Mouse (Mus musculus) neural tube, embryonic 14.5 days (tissue): ENCODE results near the gene Mpzl2. TPM values are rescaled to one million over a fixed set of nuclear protein-coding genes. Genes with fewer than 3 reads are reported as not detected.

Source experiments
- ATAC-seq: fragments of 200-750 bp; cut with Nextera tagmentation; 2 replicates; pipeline ENCODE4 v1.8.0; 2017; ENCODE audit warnings: low read depth, mild to moderate bottlenecking, moderate TSS enrichment, moderate library complexity
- H3K27ac ChIP-seq: fragments of 300-500 bp; sonication (generic); 2 replicates; pipeline ENCODE4 v1.5.1; 2014; ENCODE audit warnings: low read depth, mild to moderate bottlenecking, control low read depth, low read length, moderate library complexity, mixed read lengths
- H3K27me3 ChIP-seq: fragments of 300-500 bp; sonication (generic); 2 replicates; pipeline ENCODE4 v1.6.1; 2014; ENCODE audit warnings: low read length; ENCODE audit not compliant: control insufficient read depth, insufficient read depth
- H3K36me3 ChIP-seq: fragments of 300-500 bp; sonication (generic); 2 replicates; pipeline ENCODE4 v1.6.1; 2014; ENCODE audit warnings: low read length, mixed read lengths; ENCODE audit not compliant: control insufficient read depth, insufficient read depth
- H3K4me1 ChIP-seq: fragments of 300-500 bp; sonication (generic); 2 replicates; pipeline ENCODE4 v1.6.1; 2014; ENCODE audit warnings: low read length; ENCODE audit not compliant: control insufficient read depth, insufficient read depth
- H3K4me2 ChIP-seq: fragments of 300-500 bp; sonication (generic); 2 replicates; pipeline ENCODE4 v1.6.1; 2014; ENCODE audit warnings: mild to moderate bottlenecking, low read depth, low read length, control low read depth
- H3K4me3 ChIP-seq: fragments of 300-500 bp; sonication (generic); 2 replicates; pipeline ENCODE4 v1.5.1; 2014; ENCODE audit warnings: low read depth, low read length, control low read depth, mixed read lengths
- H3K9ac ChIP-seq: fragments of 300-500 bp; sonication (generic); replicated peaks from 2 replicates; pipeline ENCODE4 v1.6.1; 2014; ENCODE audit warnings: low read depth, mild to moderate bottlenecking, control low read depth, low read length, mixed read lengths
- H3K9me3 ChIP-seq: fragments of 300-500 bp; sonication (generic); 2 replicates; pipeline ENCODE4 v1.6.1; 2016; ENCODE audit warnings: low read length; ENCODE audit not compliant: control insufficient read depth
- WGBS: fragments of 180-500 bp; shearing (Covaris S2); extraction: QIAGEN DNeasy Blood & Tissue Kit; methylation state at CpG from one replicate; pipeline ENCODE4 v1.1.7; 2014; 5-methylcytosine and 5-hydroxymethylcytosine counted together
- polyA plus RNA-seq: library from polyadenylated mRNA; unstranded; fragments of >200 nt; fragmentation: Nextera tagmentation; extraction: Ambion mirVana; gene quantifications from 2 replicates; pipeline ENCODE4 v1.2.1, GENCODE M21; 2014

Gene Mpzl2
- 0.99 TPM in 1 of 2 replicates, not detected in the other for polyA plus RNA-seq

GRCm38 (mm10) chr9:45039499-45039898, at the start of gene Mpzl2:
TSS of gene Mpzl2 (plus strand) at chr9:45039799.
- ATAC-seq: no peak
- peaks cover 27% of the 10 kb centered on the region for H3K27me3 ChIP-seq

GRCm38 (mm10) chr9:44991821-44992220, 47.8 kb upstream of the Mpzl2 start:
- 88% methylated on average over 2 of the region's 2 CpGs for WGBS
- no peak overlapping the region for H3K27ac ChIP-seq
- ATAC-seq: no peak
- no peak overlapping the region for H3K9ac ChIP-seq
- no peaks in the 10 kb centered on the region for H3K4me1 ChIP-seq
- no peaks in the 10 kb centered on the region for H3K27me3 ChIP-seq
- no peak overlapping the region for H3K4me3 ChIP-seq
- H3K36me3 ChIP-seq: no peaks in the 10 kb centered on the region
- H3K4me2 ChIP-seq: no peak overlapping the region
- no peaks in the 10 kb centered on the region for H3K9me3 ChIP-seq

More at GRCm38 (mm10) chr9:45039499-45039898, at the start of gene Mpzl2:
- Histone ChIP-seq H3K27ac (no peak within 1 kb of the TSS), H3K4me2 (no peak within 1 kb of the TSS), H3K9me3 (no peaks in the 10 kb centered on the region), H3K4me1 (no peaks in the 10 kb centered on the region), H3K36me3 (no peaks in the 10 kb centered on the region), H3K4me3 (no peak within 1 kb of the TSS), H3K9ac (no peak within 1 kb of the TSS)
- 71% methylated on average over 5 of the region's 5 CpGs for WGBS

- Histone ChIP-seq H3K27ac (no peak overlapping the region), H3K27me3 (no peaks in the 10 kb centered on the region), H3K4me2 (no peak overlapping the region), H3K4me1 (no peaks in the 10 kb centered on the region), H3K36me3 (no peaks in the 10 kb centered on the region), H3K9ac (no peak overlapping the region), H3K9me3 (no peaks in the 10 kb centered on the region), H3K4me3 (no peak overlapping the region)
- no peak for ATAC-seq
Measured at GRCm38 (mm10) chr9:44992271-44992670, 47.3 kb upstream of the Mpzl2 start.

GRCm38 (mm10) chr9:44993268-44993667, 46.3 kb upstream of the Mpzl2 start:
- Histone ChIP-seq H3K9ac (no peak overlapping the region), H3K4me2 (no peak overlapping the region), H3K27me3 (no peaks in the 10 kb centered on the region), H3K27ac (no peak overlapping the region), H3K4me3 (no peak overlapping the region), H3K9me3 (no peaks in the 10 kb centered on the region), H3K36me3 (no peaks in the 10 kb centered on the region), H3K4me1 (no peaks in the 10 kb centered on the region)
- 91% methylated on average over 2 of the region's 2 CpGs for WGBS
- no peak for ATAC-seq

GRCm38 (mm10) chr9:44994962-44995361, 44.6 kb upstream of the Mpzl2 start:
- Histone ChIP-seq H3K36me3 (no peaks in the 10 kb centered on the region), H3K27me3 (no peaks in the 10 kb centered on the region), H3K4me3 (no peak overlapping the region), H3K9ac (no peak overlapping the region), H3K4me2 (no peak overlapping the region), H3K27ac (no peak overlapping the region), H3K9me3 (no peaks in the 10 kb centered on the region), H3K4me1 (no peaks in the 10 kb centered on the region)
- ATAC-seq: no peak
- WGBS: 86% methylated on average over 4 of the region's 4 CpGs

- Histone ChIP-seq H3K27ac (no peak overlapping the region), H3K9me3 (no peaks in the 10 kb centered on the region), H3K4me2 (no peak overlapping the region), H3K27me3 (no peaks in the 10 kb centered on the region), H3K4me1 (no peaks in the 10 kb centered on the region), H3K9ac (no peak overlapping the region), H3K36me3 (no peaks in the 10 kb centered on the region), H3K4me3 (no peak overlapping the region)
- no peak for ATAC-seq
- WGBS: 95% methylated on average over 7 of the region's 7 CpGs
Measured at GRCm38 (mm10) chr9:44996590-44996989, 43.0 kb upstream of the Mpzl2 start.

- Histone ChIP-seq H3K4me2 (no peak overlapping the region), H3K9ac (no peak overlapping the region), H3K27me3 (no peaks in the 10 kb centered on the region), H3K9me3 (no peaks in the 10 kb centered on the region), H3K4me1 (no peaks in the 10 kb centered on the region), H3K27ac (no peak overlapping the region), H3K36me3 (no peaks in the 10 kb centered on the region), H3K4me3 (no peak overlapping the region)
- 83% methylated on average over 11 of the region's 11 CpGs for WGBS
- ATAC-seq: no peak
Measured at GRCm38 (mm10) chr9:44998138-44998537, 41.5 kb upstream of the Mpzl2 start.

- Histone ChIP-seq H3K9ac (no peak overlapping the region), H3K4me2 (no peak overlapping the region), H3K27ac (no peak overlapping the region), H3K36me3 (no peaks in the 10 kb centered on the region), H3K4me1 (no peaks in the 10 kb centered on the region), H3K9me3 (no peaks in the 10 kb centered on the region), H3K4me3 (no peak overlapping the region), H3K27me3 (no peaks in the 10 kb centered on the region)
- WGBS: 63% methylated on average over 6 of the region's 6 CpGs
- ATAC-seq: no peak
Measured at GRCm38 (mm10) chr9:44999171-44999570, 40.4 kb upstream of the Mpzl2 start.

- 71% methylated on average over 5 of the region's 5 CpGs for WGBS
- H3K9ac ChIP-seq: no peak overlapping the region
- H3K4me2 ChIP-seq: no peak overlapping the region
- no peak overlapping the region for H3K4me3 ChIP-seq
- H3K36me3 ChIP-seq: no peaks in the 10 kb centered on the region
- ATAC-seq: no peak
- H3K27ac ChIP-seq: no peak overlapping the region
- H3K9me3 ChIP-seq: no peaks in the 10 kb centered on the region
- H3K27me3 ChIP-seq: no peaks in the 10 kb centered on the region
- no peaks in the 10 kb centered on the region for H3K4me1 ChIP-seq
Measured at GRCm38 (mm10) chr9:44999776-45000175, 39.8 kb upstream of the Mpzl2 start.

- Histone ChIP-seq H3K4me3 (no peak overlapping the region), H3K4me2 (no peak overlapping the region), H3K4me1 (no peaks in the 10 kb centered on the region), H3K9me3 (no peaks in the 10 kb centered on the region), H3K36me3 (no peaks in the 10 kb centered on the region), H3K27me3 (no peaks in the 10 kb centered on the region), H3K27ac (no peak overlapping the region), H3K9ac (no peak overlapping the region)
- ATAC-seq: no peak
- 86% methylated on average over 3 of the region's 3 CpGs for WGBS
Measured at GRCm38 (mm10) chr9:45000249-45000648, 39.4 kb upstream of the Mpzl2 start.
